Comparison of ENCODE assay signal across 29 mouse cellular contexts in genomic region chr5:89171025-89171718, GRCm38 (mm10).
A peak's percentile ranks its signal among the peaks of the same experiment; 100 is the strongest.
DNase-seq lines count a peak whose midpoint lies in the region; ATAC-seq and TF ChIP-seq lines count a peak whose summit lies in the region.
"Had no signal": no experiment of that assay in that cellular context is flagged by ENCODE, and none has a peak within 500 bp of the region (broad histone marks: within the 10 kb centered on the region; RNA-seq: fewer than 3 reads in every experiment).

No protein-coding gene starts in this region.

- H3K4me1 ChIP-seq in forebrain, postnatal 0 days (ENCODE audit: insufficient read depth), result no peaks in the 10 kb centered on the region
- no peaks in the 10 kb centered on the region for H3K4me1 ChIP-seq in forebrain, embryonic 14.5 days (ENCODE audit: control insufficient read depth, insufficient read depth, low read length)
- H3K4me1 ChIP-seq in hindbrain, postnatal 0 days (ENCODE audit: insufficient read depth, low read length), result no peaks in the 10 kb centered on the region
- H3K4me1 ChIP-seq in olfactory bulb, adult 2 months (ENCODE audit: control insufficient read depth, insufficient read depth, low read length), result no peaks in the 10 kb centered on the region
- H3K4me1 ChIP-seq: embryonic facial prominence, embryonic 12.5 days; forebrain, embryonic 15.5 days; liver, embryonic 12.5 days; midbrain, embryonic 12.5 days had no signal

- no peak for TF ChIP-seq CTCF in forebrain, postnatal 0 days (IDR thresholded peaks at IDR 0.05; ENCODE audit: low read depth)
- TF ChIP-seq CTCF in hindbrain, postnatal 0 days (IDR thresholded peaks at IDR 0.05; ENCODE audit: low read depth), result no peak
- TF ChIP-seq CTCF in olfactory bulb, adult 2 months (IDR thresholded peaks at IDR 0.05; ENCODE audit: insufficient read depth, low read depth, low read length), result no peak

- H3K9ac ChIP-seq in forebrain, postnatal 0 days, result no peak overlapping the region
- H3K9ac ChIP-seq in forebrain, embryonic 14.5 days (ENCODE audit: low read length), result no peak overlapping the region
- H3K9ac ChIP-seq in hindbrain, postnatal 0 days (replicated peaks; ENCODE audit: low read length), result no peak overlapping the region
- H3K9ac ChIP-seq: embryonic facial prominence, embryonic 12.5 days; forebrain, embryonic 15.5 days; liver, embryonic 12.5 days; liver, postnatal 0 days; midbrain, embryonic 12.5 days had no signal

- no peak overlapping the region for H3K4me3 ChIP-seq in forebrain, postnatal 0 days (ENCODE audit: low read depth, low read length)
- H3K4me3 ChIP-seq in forebrain, embryonic 14.5 days (ENCODE audit: low read depth, low read length), result no peak overlapping the region
- no peak overlapping the region for H3K4me3 ChIP-seq in hindbrain, postnatal 0 days (ENCODE audit: low read length)
- no peak overlapping the region for H3K4me3 ChIP-seq in olfactory bulb, adult 2 months (ENCODE audit: insufficient read depth, low read depth, low read length)
- H3K4me3 ChIP-seq: embryonic facial prominence, embryonic 12.5 days; forebrain, embryonic 15.5 days; gastrocnemius, adult 2 months; left cerebral cortex, adult 2 months; liver, embryonic 12.5 days; midbrain, embryonic 12.5 days had no signal

- no peaks in the 10 kb centered on the region for H3K36me3 ChIP-seq in forebrain, postnatal 0 days (ENCODE audit: insufficient read depth)
- no peaks in the 10 kb centered on the region for H3K36me3 ChIP-seq in forebrain, embryonic 14.5 days (ENCODE audit: control insufficient read depth, insufficient read depth, low read length)
- no peaks in the 10 kb centered on the region for H3K36me3 ChIP-seq in hindbrain, postnatal 0 days (ENCODE audit: insufficient read depth, low read length)
- H3K36me3 ChIP-seq: embryonic facial prominence, embryonic 12.5 days; forebrain, embryonic 15.5 days; liver, embryonic 12.5 days; midbrain, embryonic 12.5 days had no signal

- WGBS in forebrain, postnatal 0 days, result 81% methylated on average over 2 of the region's 2 CpGs
- 91% methylated on average over 2 of the region's 2 CpGs for WGBS in forebrain, embryonic 14.5 days
- 75% methylated on average over 2 of the region's 2 CpGs for WGBS in hindbrain, postnatal 0 days
- 70% methylated on average over 2 of the region's 2 CpGs for WGBS in olfactory bulb, adult 2 months

- no peak for DNase-seq in forebrain, postnatal 0 days
- no peak for DNase-seq in forebrain, embryonic 14.5 days (ENCODE audit: low spot score)
- DNase-seq in left cerebral cortex, postnatal 4 days, result peak; percentile 6
- no peak for DNase-seq in left cerebral cortex, adult 9 months (ENCODE audit: low spot score in 2 of 2)
- peak; percentile 42 for DNase-seq in hindbrain, postnatal 0 days (ENCODE audit: low spot score)
- no peak for DNase-seq in thymus, postnatal 4 days
- DNase-seq: adrenal gland, postnatal 14 days; cerebellum, adult 8-10 months; embryo, embryonic 11 days; gastrocnemius, adult 2 months; gastrocnemius, postnatal 36 days; heart, adult 18-20 months; heart, postnatal 36 days; kidney, adult 11 months; kidney, postnatal 14 days; liver, postnatal 0 days; lung, postnatal 36 days; right cerebral cortex, adult 18-20 months; thymus, adult 2 months; thymus, postnatal 36 days had no signal

- ATAC-seq in forebrain, postnatal 0 days, result peak; percentile 34; the same call in 1 of the 2 replicates
- no peak for ATAC-seq in forebrain, embryonic 14.5 days
- peak; percentile 94 for ATAC-seq in hindbrain, postnatal 0 days
- ATAC-seq: CD4-positive, CD25-positive, alpha-beta regulatory T cell, adult 4 months; forebrain, embryonic 15.5 days; inflammation-experienced regulatory T-cells, adult 6 months; liver, embryonic 12.5 days; liver, postnatal 0 days had no signal

- intact Hi-C loops in left cerebral cortex, postnatal 4 days (cut with DNase I), result no loop called here

- no peak for TF ChIP-seq POLR2A in olfactory bulb, adult 2 months (IDR thresholded peaks at IDR 0.05; ENCODE audit: insufficient read depth, low read depth, low read length)

- H3K4me2 ChIP-seq in forebrain, postnatal 0 days (ENCODE audit: low read depth), result no peak overlapping the region
- no peak overlapping the region for H3K4me2 ChIP-seq in forebrain, embryonic 14.5 days (ENCODE audit: low read length)
- H3K4me2 ChIP-seq in hindbrain, postnatal 0 days (ENCODE audit: low read depth, low read length), result no peak overlapping the region
- H3K4me2 ChIP-seq: embryonic facial prominence, embryonic 12.5 days; forebrain, embryonic 15.5 days; heart, embryonic 11.5 days; liver, embryonic 12.5 days; midbrain, embryonic 12.5 days had no signal

- no peaks in the 10 kb centered on the region for H3K27me3 ChIP-seq in forebrain, postnatal 0 days (ENCODE audit: insufficient read depth, low read length)
- no peaks in the 10 kb centered on the region for H3K27me3 ChIP-seq in forebrain, embryonic 14.5 days (replicated peaks; ENCODE audit: control insufficient read depth, insufficient read depth, low read length)
- no peaks in the 10 kb centered on the region for H3K27me3 ChIP-seq in hindbrain, postnatal 0 days (ENCODE audit: insufficient read depth, low read length)
- H3K27me3 ChIP-seq: embryonic facial prominence, embryonic 12.5 days; forebrain, embryonic 15.5 days; liver, embryonic 12.5 days; midbrain, embryonic 12.5 days had no signal

- H3K9me3 ChIP-seq in forebrain, postnatal 0 days (ENCODE audit: low read length), result no peaks in the 10 kb centered on the region
- no peaks in the 10 kb centered on the region for H3K9me3 ChIP-seq in forebrain, embryonic 14.5 days (replicated peaks; ENCODE audit: control insufficient read depth, low read length)
- H3K9me3 ChIP-seq in hindbrain, postnatal 0 days (ENCODE audit: low read length), result no peaks in the 10 kb centered on the region
- H3K9me3 ChIP-seq: embryonic facial prominence, embryonic 12.5 days; forebrain, embryonic 15.5 days; liver, embryonic 12.5 days; midbrain, embryonic 12.5 days had no signal

- no peak overlapping the region for H3K27ac ChIP-seq in forebrain, postnatal 0 days (ENCODE audit: low read depth, low read length)
- H3K27ac ChIP-seq in forebrain, embryonic 14.5 days (ENCODE audit: low read depth, low read length), result no peak overlapping the region
- H3K27ac ChIP-seq in hindbrain, postnatal 0 days, result peak overlapping the region; percentile 65; the same call in 1 of the 2 replicates
- peak overlapping the region; percentile 13; the same call in 1 of the 2 replicates for H3K27ac ChIP-seq in olfactory bulb, adult 2 months (ENCODE audit: insufficient read depth, low read depth, low read length)
- H3K27ac ChIP-seq: embryonic facial prominence, embryonic 12.5 days; forebrain, embryonic 15.5 days; gastrocnemius, adult 2 months; left cerebral cortex, adult 2 months; liver, embryonic 12.5 days; midbrain, embryonic 12.5 days had no signal

Comparison
In these comparisons a context has a peak if more than half of its experiments do, and no peak if none do; other contexts are left out.
1. DNase-seq: peak in left cerebral cortex, postnatal 4 days (single experiment) and hindbrain, postnatal 0 days (single experiment); none in forebrain, postnatal 0 days (single experiment), forebrain, embryonic 14.5 days (single experiment), left cerebral cortex, adult 9 months (0 of 2) and thymus, postnatal 4 days (single experiment).
2. H3K27ac ChIP-seq: peak in hindbrain, postnatal 0 days (single experiment) and olfactory bulb, adult 2 months (single experiment); none in forebrain, postnatal 0 days (single experiment) and forebrain, embryonic 14.5 days (single experiment).